Mouse (Mus musculus) left cerebral cortex, postnatal 14 days (tissue): ENCODE results near the gene Gm10718. TPM values are rescaled to one million over a fixed set of nuclear protein-coding genes. Genes with fewer than 3 reads are reported as not detected.
A peak's percentile ranks its signal among the peaks of the same experiment; 100 is the strongest.
"Not testable (repeated sequence)": the region's sequence is repeated elsewhere in the genome, so short reads cannot be mapped to it uniquely, and the experiment has no call there.

ENCODE experiments used
- DNase-seq, 2 experiments: peaks; one replicate each; pipeline ENCODE4 v3.0.0; 2021 to 2022; ENCODE audit warnings: low spot score in 2 of 2, mixed read lengths in 1 of 2
- intact Hi-C: fragments of 180-260 bp; cut with DNase I; formaldehyde crosslinking; loops from one replicate; pipeline ENCODE4 v1.15.1; 2025
- microRNA-seq, 2 experiments: library from miRNA; unstranded; fragments of <30 nt; microRNA quantifications; one replicate each; pipeline ENCODE4 v1.2.0; 2022
- total RNA-seq, 2 experiments: library from RNA; stranded (reverse); gene quantifications; 2 replicates each; pipeline ENCODE4 v1.2.3; 2021

The Gm10718 gene
- total RNA-seq, 2 experiments from 2014 or later, result 0.72 TPM; not detected in 1

- DNase-seq, result peak; percentile 72 to 86
- intact Hi-C loops, result not testable (repeated sequence)
Measured at GRCm38 (mm10) chr9:3023985-3024648, 770 bp downstream of the Gm10718 start.

- DNase-seq, result peak; percentile 58 to 79
- intact Hi-C loops, result not testable (repeated sequence)
Measured at GRCm38 (mm10) chr9:3024912-3025467, 1.6 kb downstream of the Gm10718 start, which contains the start of gene Gm10717. Gene Gm10717 (plus strand): TSS chr9:3025417.

DNA sequence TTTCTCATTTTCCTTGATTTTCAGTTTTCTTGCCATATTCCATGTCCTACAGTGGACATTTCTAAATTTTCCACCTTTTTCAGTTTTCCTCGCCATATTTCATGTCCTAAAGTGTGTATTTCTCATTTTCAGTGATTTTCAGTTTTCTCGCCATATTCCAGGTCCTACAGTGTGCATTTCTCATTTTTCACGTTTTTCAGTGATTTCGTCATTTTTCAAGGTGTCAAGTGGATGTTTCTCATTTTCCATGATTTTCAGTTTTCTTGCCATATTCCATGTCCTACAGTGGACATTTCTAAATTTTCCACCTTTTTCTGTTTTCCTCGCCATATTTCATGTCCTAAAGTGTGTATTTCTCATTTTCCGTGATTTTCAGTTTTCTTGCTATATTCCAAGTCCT lies 2.3 kb downstream of the Gm10718 start:
- intact Hi-C loops, result not testable (repeated sequence)
- DNase-seq, result peak; percentile 63 to 89

GRCm38 (mm10) chr9:3026136-3026535 lies 2.8 kb downstream of the Gm10718 start:
- DNase-seq, intact Hi-C loops: not testable (repeated sequence)

GRCm38 (mm10) chr9:3026741-3027140 lies 3.4 kb downstream of the Gm10718 start:
- intact Hi-C loops, DNase-seq: not testable (repeated sequence)

- intact Hi-C loops, DNase-seq: not testable (repeated sequence)
Measured at GRCm38 (mm10) chr9:3027200-3027599, 3.9 kb downstream of the Gm10718 start.

GRCm38 (mm10) chr9:3029276-3030000 lies 6.1 kb downstream of the Gm10718 start:
- DNase-seq, result peak; percentile 36 to 57
- intact Hi-C loops, result not testable (repeated sequence)

- intact Hi-C loops, DNase-seq: not testable (repeated sequence)
Measured at GRCm38 (mm10) chr9:3030677-3031318, 7.5 kb downstream of the Gm10718 start.

DNA sequence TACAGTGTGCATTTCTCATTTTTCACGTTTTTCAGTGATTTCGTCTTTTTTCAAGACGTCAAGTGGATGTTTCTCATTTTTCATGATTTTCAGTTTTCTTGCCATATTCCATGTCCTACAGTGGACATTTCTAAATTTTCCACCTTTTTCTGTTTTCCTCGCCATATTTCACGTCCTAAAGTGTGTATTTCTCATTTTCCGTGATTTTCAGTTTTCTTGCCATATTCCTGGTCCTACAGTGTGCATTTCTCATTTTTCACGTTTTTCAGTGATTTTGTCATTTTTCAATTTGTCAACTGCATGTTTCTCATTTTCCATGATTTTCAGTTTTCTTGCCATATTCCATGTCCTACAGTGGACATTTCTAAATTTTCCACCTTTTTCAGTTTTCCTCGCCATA lies 11.0 kb downstream of the Gm10718 start, which contains the start of gene Gm17535:
Gene Gm17535 (plus strand): TSS at position 301 of the 400 bp plus-strand sequence.
- intact Hi-C loops, DNase-seq: not testable (repeated sequence)

DNA sequence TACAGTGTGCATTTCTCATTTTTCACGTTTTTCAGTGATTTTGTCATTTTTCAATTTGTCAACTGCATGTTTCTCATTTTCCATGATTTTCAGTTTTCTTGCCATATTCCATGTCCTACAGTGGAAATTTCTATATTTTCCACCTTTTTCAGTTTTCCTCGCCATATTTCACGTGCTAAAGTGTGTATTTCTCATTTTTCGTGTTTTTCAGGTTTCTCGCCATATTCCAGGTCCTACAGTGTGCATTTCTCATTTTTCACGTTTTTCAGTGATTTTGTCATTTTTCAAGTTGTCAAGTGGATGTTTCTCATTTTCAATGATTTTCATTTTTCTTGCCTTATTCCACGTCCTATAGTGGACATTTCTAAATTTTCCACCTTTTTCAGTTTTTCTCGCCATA lies 13.2 kb downstream of the Gm10718 start, which contains the start of gene Gm10715:
Gene Gm10715 (plus strand): TSS at position 301 of the 400 bp plus-strand sequence.
- intact Hi-C loops, DNase-seq: not testable (repeated sequence)

- DNase-seq, intact Hi-C loops: not testable (repeated sequence)
Measured at GRCm38 (mm10) chr9:3038161-3038560, 14.8 kb downstream of the Gm10718 start.

Small RNAs within 50 kb of the gene (microRNA-seq; reads per million reads assigned to microRNA genes)
- gene Mir101c, result 0 reads per million in 2 experiments

Other genes with a start within 250 kb of the Gm10718 start
- not detected for gene Gm10722, start 22.6 kb upstream of the Gm10718 start, total RNA-seq
- not detected for gene Gm11168, start 20.2 kb upstream of the Gm10718 start, total RNA-seq
- not detected for gene Gm10721, start 10.4 kb upstream of the Gm10718 start, total RNA-seq
- gene Gm10720, start 7.9 kb upstream of the Gm10718 start, total RNA-seq, result not detected
- gene Gm10719, start 6.1 kb upstream of the Gm10718 start, total RNA-seq, result 1 to 10 TPM in 1 of 2 experiments, not detected in 1; 1.5 TPM
- gene Gm10717, start 1.9 kb downstream of the Gm10718 start, total RNA-seq, result under 1 TPM in 1 of 2 experiments, not detected in 1; 0.68 TPM
- not detected for gene Gm17535, start 11.1 kb downstream of the Gm10718 start, total RNA-seq
- not detected for gene Gm10715, start 13.3 kb downstream of the Gm10718 start, total RNA-seq